Mouse (Mus musculus) bone marrow macrophage, adult 2 months (primary cell): ENCODE data around the gene Irgm1. TPM values are rescaled to one million over a fixed set of nuclear protein-coding genes. Genes with fewer than 3 reads are reported as not detected.

Source experiments
- H3K27ac ChIP-seq: 2 replicates; pipeline ENCODE4 v1.5.1; 2012; ENCODE audit warnings: low read depth, low read length; ENCODE audit not compliant: insufficient read depth
- H3K4me1 ChIP-seq: 2 replicates; pipeline ENCODE4 v1.6.1; 2012; ENCODE audit warnings: low read length; ENCODE audit not compliant: control insufficient read depth, insufficient read depth
- H3K4me3 ChIP-seq: 2 replicates; pipeline ENCODE4 v1.5.1; 2012; ENCODE audit warnings: mild to moderate bottlenecking, low read length, moderate library complexity; ENCODE audit not compliant: insufficient read depth
- CTCF ChIP-seq: IDR thresholded peaks from 2 replicates; pipeline ENCODE4 v1.5.1; 2012; ENCODE audit warnings: low read depth, mild to moderate bottlenecking, low read length, moderate library complexity
- POLR2A ChIP-seq: IDR thresholded peaks from 2 replicates; pipeline ENCODE4 v1.6.1; 2012; ENCODE audit warnings: mild to moderate bottlenecking, low read depth, low read length, borderline replicate concordance
- polyA plus RNA-seq: library from polyadenylated mRNA; stranded (reverse); fragments of >200 nt; gene quantifications from 2 replicates; pipeline ENCODE4 v1.2.4, GENCODE M21; 2012; ENCODE audit not compliant: missing spikeins, insufficient read depth, insufficient read length

The Irgm1 gene
- polyA plus RNA-seq, 1 experiment, result 79.4 TPM

DNA sequence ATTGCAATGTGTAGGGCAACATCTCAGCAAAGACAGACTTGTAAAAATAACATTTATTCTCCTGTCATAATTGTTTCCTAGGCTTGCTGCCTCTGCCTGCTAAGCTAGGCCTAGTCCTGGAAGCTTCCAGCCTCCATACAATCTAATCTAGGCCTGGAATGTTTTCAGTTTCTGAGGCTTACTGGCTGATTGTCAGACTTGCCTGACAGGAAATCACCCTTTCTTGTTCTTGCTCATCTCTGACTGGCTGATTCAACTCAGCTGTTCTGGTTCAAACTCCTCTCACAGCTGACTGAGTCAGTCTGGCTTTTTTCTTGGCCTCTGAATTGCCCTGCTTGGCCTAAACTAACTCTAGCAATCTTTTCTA lies 51.2 kb downstream of the Irgm1 start:
- no peak overlapping the region for H3K4me3 ChIP-seq
- TF ChIP-seq CTCF (no peak), POLR2A (no peak)
- H3K27ac ChIP-seq, result no peak overlapping the region
- H3K4me1 ChIP-seq, result peaks cover 18% of the 10 kb centered on the region

DNA sequence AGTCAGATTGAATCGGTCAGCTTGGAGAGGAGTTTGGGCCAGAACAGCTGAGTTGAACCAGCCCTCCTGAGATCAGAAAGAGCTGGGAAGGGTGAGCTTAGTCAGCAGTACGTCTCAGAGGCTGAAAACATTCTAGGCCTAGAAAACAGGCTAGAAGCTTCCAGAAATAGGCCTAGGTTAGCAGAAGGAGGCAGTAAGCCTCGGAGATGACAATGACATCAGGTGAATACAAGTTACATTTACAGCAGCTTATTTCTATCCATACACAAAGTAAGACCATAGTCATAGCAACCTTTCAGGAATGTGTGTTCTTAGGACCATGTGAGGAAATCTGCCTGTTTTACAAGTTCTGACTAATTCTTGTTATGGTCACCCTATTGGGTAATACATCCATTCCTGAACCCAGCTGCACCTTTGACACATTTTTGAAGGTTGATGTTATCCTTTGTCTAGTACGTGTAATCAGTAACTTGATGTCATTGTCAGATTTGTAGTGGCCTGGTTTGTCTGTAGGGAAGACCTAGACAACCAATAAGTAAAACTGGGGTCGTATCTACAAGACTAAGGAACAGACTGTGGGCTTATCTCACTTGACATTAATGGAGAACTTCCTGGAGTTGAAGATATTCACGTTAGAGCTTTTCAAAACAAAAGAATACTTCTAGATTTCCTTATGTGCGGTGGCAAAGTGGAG lies 51.7 kb downstream of the Irgm1 start:
- Histone ChIP-seq H3K27ac (no peak overlapping the region), H3K4me1 (peaks cover 21% of the 10 kb centered on the region), H3K4me3 (no peak overlapping the region)
- TF ChIP-seq CTCF, result no peak
- TF ChIP-seq POLR2A, result no peak

DNA sequence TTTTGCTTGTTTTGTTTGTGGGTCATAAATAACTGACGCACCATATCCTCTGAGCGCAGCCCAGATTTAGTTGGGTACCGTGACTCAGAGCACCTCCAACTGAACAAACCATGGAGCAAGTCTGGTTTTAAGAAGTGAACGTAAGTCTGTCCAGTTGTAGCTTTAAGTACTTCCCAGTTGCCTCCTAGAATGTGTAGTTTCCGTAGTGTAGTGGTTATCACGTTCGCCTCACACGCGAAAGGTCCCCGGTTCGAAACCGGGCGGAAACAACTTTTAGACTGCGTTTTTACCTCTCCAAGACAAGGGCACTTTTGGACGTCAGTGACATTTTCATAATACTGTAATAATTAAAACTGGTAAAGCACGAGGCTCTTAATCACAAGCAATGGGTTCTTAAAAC lies 53.1 kb downstream of the Irgm1 start:
- H3K4me3 ChIP-seq, result peak overlapping the region; percentile 97
- TF ChIP-seq CTCF (no peak), POLR2A (no peak)
- H3K4me1 ChIP-seq, result peaks cover 21% of the 10 kb centered on the region
- peak overlapping the region; percentile 32; the same call in 1 of the 2 replicates for H3K27ac ChIP-seq

GRCm38 (mm10) chr11:48817794-48818193 lies 53.7 kb downstream of the Irgm1 start:
- peak overlapping the region; percentile 97 for H3K4me3 ChIP-seq
- no peak for TF ChIP-seq POLR2A
- no peak for TF ChIP-seq CTCF
- peak overlapping the region; percentile 51 for H3K27ac ChIP-seq
- H3K4me1 ChIP-seq, result peaks cover 25% of the 10 kb centered on the region

- Histone ChIP-seq H3K4me1 (peaks cover 32% of the 10 kb centered on the region), H3K27ac (peak within 1 kb of the TSS; percentile 99), H3K4me3 (peak within 1 kb of the TSS; percentile 97)
- no peak for TF ChIP-seq CTCF
These were observed 54.5 kb downstream of the Irgm1 start, which contains the start of gene Trim41 for GRCm38 (mm10) chr11:48816800-48817665. Gene Trim41 (minus strand): TSS chr11:48817353.

GRCm38 (mm10) chr11:48816281-48816781 lies 55.2 kb downstream of the Irgm1 start:
- Histone ChIP-seq H3K4me1 (peaks cover 32% of the 10 kb centered on the region), H3K4me3 (peak overlapping the region; percentile 81), H3K27ac (peak overlapping the region; percentile 58)
- TF ChIP-seq POLR2A, result no peak
- no peak for TF ChIP-seq CTCF

GRCm38 (mm10) chr11:48815851-48816250 lies 55.6 kb downstream of the Irgm1 start:
- Histone ChIP-seq H3K4me3 (peak overlapping the region; percentile 81), H3K27ac (peak overlapping the region; percentile 58; the same call in 1 of the 2 replicates), H3K4me1 (peaks cover 32% of the 10 kb centered on the region)
- TF ChIP-seq CTCF (no peak), POLR2A (no peak)

GRCm38 (mm10) chr11:48813782-48814181 lies 57.7 kb downstream of the Irgm1 start:
- no peak overlapping the region for H3K4me3 ChIP-seq
- peaks cover 27% of the 10 kb centered on the region for H3K4me1 ChIP-seq
- peak overlapping the region; percentile 65 for H3K27ac ChIP-seq
- no peak for TF ChIP-seq CTCF
- TF ChIP-seq POLR2A, result no peak

Other genes starting within 250 kb of the Irgm1 start
- gene Rack1, start 71.4 kb downstream of the Irgm1 start, polyA plus RNA-seq, result 1,563 and 1,726 TPM in 2 replicates
- 55.5 and 64.4 TPM in 2 replicates for gene Trim41, start 54.3 kb downstream of the Irgm1 start, polyA plus RNA-seq
- 1.0 and 1.1 TPM in 2 replicates for gene Trim7, start 45.5 kb downstream of the Irgm1 start, polyA plus RNA-seq
- 4.8 and 11.3 TPM in 2 replicates for gene Gm12184, start 45.0 kb downstream of the Irgm1 start, polyA plus RNA-seq
- gene Gm5431, start 30.5 kb upstream of the Irgm1 start, polyA plus RNA-seq, result 43.3 and 53.0 TPM in 2 replicates
- 68.9 and 82.5 TPM in 2 replicates for gene Psme2b, start 74.5 kb upstream of the Irgm1 start, polyA plus RNA-seq
- 1.0 and 1.3 TPM in 2 replicates for gene Olfr56, start 107.2 kb upstream of the Irgm1 start, polyA plus RNA-seq
- 27.3 and 32.4 TPM in 2 replicates for gene 9930111J21Rik1, start 107.7 kb upstream of the Irgm1 start, polyA plus RNA-seq
- gene Gm12185, start 120.5 kb upstream of the Irgm1 start, polyA plus RNA-seq, result 2.7 and 3.7 TPM in 2 replicates
- 2.3 and 5.8 TPM in 2 replicates for gene Tgtp1, start 122.5 kb upstream of the Irgm1 start, polyA plus RNA-seq
- 72.7 and 91.8 TPM in 2 replicates for gene 9930111J21Rik2, start 179.6 kb upstream of the Irgm1 start, polyA plus RNA-seq
- 11.8 and 21.4 TPM in 2 replicates for gene Tgtp2, start 192.5 kb upstream of the Irgm1 start, polyA plus RNA-seq
- 49.2 and 51.9 TPM in 2 replicates for gene Ifi47, start 204.9 kb upstream of the Irgm1 start, polyA plus RNA-seq
- gene Olfr1396, start 243.2 kb upstream of the Irgm1 start, polyA plus RNA-seq, result not detected in 2 replicates